Mouse (Mus musculus) megakaryocyte progenitor cell, adult 5-6 weeks (primary cell): Measurements from ENCODE around the gene Cxadr. TPM values are rescaled to one million over a fixed set of nuclear protein-coding genes. Genes with fewer than 3 reads are reported as not detected.
"Not testable (repeated sequence)": the region's sequence is repeated elsewhere in the genome, so short reads cannot be mapped to it uniquely, and the experiment has no call there.

Experiments used
- ATAC-seq: replicated peaks from 2 replicates; pipeline ENCODE4 v1.8.0; 2016; ENCODE audit warnings: mild to moderate bottlenecking, moderate TSS enrichment, inconsistent platforms; ENCODE audit not compliant: poor library complexity
- total RNA-seq, 2 experiments: library from RNA; stranded (forward) in 1 of 2; stranded (reverse) in 1 of 2; fragments of 157-497, 149-512 nt in 1 of 2; fragments of 200-1000 nt in 1 of 2; gene quantifications; 2 replicates each; pipeline versions ENCODE4 v1.2.3 to v1.2.4; 2015 to 2017

Gene Cxadr
- total RNA-seq, 2 experiments from 2014 or later = 1.6 to 2.7 TPM

DNA sequence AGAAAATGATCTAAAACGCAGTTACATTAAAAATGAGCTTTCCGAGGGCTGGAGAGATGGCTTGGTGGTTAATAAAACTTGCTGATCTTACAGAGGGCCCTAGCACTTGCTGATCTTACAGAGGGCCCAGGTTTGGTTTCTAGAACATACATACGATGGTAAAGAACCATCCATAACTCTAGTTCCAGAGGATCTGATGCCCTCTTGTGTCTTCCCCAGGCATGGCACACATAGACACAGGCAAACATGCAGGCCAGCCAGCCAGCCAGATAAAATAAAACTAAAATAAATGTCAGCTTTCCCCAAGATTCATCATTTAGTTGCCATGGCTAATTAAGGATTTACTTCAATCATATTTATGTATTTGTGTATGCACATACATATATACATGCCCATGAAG is 56.5 kb downstream of the Cxadr start:
- peak; percentile 68 for ATAC-seq

DNA sequence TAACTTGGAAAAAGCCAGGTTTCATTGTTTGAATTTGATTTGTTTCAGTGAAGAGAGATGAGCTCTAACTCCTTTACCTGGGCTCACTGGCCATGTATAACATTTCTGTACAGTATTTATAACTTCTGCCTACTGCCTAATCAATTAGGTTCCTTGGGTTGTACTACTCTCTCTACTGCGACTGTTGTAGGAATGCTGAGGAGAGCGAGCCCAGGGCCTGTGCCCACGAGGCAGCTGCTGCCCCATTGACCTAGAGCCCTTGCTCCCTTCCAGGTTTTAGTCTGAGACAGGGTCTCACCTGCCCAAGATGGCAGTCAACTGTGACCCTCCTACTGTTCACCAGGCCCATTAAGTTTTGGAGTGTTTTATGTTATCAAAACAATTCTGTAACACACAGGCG is 60.2 kb downstream of the Cxadr start:
- ATAC-seq = no peak

DNA sequence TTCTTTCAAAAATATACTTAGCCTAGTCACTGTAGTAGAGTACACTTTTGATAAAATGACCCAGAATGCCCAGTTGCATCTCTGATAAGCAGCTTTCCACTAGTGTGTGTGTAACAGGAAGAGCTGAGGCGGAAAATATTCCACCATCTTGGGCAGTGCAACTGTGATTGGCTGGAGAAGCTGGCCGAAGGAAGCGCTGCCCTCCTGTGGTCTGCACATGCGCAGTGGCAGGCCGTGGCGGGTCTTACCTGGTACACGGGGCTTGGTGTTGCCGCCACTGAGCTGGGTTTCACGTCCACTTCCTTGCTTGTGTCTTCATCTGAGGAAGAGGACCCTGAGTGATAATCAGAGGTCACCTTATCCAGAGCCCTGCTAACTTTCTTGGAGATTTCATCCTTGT is 63.3 kb downstream of the Cxadr start:
- ATAC-seq = not testable (repeated sequence)

DNA sequence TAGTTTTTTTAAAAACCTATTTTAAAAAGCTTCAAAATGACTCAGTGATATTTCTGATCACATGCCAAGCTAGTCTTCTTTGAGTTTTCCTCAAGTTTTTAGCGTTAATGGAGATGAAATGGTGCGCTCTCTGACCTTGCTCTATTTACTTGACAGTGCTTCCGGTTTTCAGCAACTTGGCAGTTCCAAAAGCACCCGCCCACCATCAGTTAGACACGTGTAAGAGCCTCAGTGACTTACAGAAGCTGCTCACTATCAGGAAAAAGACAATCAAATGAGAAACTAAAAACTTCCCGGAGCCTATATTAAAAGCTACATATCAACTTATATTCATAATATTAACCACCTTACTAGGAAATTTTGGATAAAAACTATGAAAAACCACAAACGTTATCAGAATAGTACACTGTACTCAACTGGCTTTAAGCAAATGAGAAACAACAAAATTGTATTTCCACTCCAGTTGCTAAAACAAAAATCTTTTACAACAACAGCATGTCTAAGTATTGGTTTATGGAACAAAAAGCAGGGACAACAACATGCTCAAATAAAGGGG is 70.3 kb downstream of the Cxadr start:
- ATAC-seq = peak; percentile 42

DNA sequence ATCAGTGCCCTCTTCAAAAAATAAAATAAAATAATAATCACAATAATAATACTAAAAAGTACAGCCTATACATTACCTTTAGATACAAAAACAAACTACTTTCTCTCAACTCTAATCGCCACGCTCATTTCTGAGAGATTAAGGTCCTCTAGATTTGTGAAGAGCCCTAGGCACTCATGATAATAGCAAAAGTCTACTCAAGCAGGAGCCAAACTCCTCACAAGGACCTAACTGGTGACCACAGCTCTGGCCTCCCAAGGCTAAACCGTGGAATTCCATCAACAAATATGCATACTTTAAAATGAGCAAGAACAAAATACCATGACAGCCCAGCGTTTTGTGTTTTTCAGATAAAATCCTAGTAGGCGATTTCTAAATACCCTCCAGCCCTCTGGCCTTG is 71.5 kb downstream of the Cxadr start:
- no peak for ATAC-seq

DNA sequence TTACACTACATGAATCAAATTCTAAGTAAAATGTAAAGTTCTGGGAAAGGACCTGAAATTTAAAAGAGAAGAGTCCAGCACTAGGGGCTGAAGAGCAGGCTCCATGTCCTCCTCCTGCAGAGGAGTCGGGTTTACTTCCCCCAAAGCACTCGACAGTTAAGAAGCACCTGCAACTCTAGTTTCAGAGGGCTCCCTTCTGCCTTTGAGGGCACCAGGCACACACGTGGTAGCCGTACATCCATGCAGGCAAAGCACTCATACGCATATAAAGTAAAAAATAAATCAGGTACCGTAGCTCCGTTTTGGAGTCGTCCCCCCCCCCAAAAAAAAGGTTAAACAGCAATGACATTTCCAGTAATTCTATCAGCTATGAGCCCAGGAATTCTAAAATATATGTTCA is 72.5 kb downstream of the Cxadr start:
- no peak for ATAC-seq

DNA sequence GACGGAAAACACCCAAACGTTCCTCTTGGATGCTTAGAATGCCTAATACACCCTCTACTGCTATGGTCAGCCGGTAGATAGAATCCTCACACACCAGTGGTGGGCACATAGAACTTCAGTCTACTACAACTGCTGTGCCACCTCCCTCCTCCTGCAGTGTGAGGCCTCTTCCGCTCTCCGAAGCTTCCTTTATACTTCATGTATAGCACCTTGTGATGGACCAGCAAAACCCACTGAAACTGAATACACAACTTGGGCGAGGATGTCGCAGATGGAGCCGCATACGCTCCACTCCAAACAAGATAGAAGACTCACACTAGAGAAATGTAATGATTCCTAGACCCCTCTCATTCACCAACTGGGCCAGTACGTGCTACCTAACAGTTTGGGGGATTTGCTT is 73.9 kb downstream of the Cxadr start:
- peak; percentile 29 for ATAC-seq

DNA sequence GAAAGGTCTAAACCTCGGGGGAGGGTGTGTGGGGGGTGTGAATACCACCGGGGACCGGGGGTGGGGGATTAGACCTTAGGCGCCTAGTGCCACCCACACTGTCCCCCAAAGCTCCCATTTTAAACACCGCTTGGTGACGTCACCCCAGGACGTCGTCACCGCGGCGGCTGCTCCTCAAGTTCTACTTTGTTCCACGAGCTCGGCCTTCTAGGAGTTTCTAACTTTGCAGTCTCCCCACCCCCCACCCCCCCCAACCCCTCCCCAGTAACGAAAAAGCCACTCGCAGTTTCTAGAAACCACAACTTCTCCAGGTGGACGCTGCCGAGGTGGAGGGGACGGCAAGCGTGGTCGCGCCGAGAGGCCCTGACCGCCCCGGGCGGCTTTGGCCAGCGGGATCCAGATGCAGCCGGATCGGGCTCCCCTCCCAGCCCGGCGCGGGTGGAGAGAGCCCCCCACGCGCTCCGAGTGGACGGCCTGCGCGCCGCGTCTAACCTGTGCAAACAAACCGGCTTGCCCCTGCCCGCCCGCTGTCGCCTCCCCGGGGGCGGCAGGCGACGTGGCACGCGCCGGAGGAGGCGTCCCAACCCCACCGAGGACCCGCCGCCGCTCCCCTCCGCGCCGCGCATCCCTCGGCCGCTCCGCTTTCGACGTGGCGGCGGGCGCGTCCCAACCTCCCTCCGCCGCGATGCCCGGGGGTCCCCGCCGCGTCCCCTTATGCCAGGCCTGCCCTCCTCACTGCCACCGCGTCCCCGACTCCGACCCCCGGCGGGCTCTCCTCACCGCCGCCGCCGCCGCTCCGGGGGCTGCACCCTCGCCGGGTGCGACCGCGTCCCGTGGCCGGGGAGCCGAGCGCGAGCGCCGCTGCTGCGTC is 74.8 kb downstream of the Cxadr start:
- peak; percentile 49 for ATAC-seq

DNA sequence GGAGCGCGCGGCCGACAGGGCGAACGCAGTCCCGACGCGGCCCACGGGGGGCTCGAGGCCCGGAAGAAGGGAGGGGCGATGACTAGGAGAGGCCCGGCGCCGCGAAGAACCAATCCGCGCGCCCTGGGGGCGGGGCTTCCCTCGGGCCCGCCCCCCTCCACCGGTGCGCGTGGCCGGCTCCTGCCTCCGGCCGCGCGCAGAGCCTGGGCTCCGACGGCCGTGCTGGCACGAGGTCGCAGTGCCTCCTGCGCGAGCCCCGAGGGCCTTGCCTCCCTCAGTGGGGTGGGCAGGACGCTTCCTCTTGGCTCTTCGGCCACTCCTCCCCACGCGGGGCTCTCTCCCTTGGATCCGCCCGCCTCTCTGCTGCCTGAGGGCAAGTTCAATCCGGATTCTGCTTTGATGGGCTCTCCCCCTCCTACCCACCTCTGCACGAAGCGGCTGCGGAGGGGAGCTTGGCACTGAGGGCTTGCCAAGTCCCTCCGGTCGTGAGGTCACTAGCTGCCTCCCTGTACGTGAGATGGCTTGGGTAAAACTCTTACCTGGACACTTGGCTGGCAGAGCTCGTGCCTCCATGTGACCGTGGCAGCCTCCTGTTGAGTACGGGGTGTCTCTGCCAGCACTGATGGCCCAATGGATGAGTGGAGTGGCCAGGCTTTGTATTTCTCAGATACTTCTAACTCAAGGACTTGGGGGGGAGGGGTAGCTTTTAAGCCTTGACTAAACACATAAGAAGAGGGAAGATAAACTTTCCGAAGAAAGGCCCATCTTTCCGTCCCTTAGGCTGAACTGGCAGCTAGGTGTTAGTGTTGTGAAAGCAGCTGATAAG is 75.7 kb downstream of the Cxadr start, which contains the start of gene Btg3:
TSS of gene Btg3 (minus strand) at position 448 of the 826 bp plus-strand sequence.
- ATAC-seq = peak; percentile 76

DNA sequence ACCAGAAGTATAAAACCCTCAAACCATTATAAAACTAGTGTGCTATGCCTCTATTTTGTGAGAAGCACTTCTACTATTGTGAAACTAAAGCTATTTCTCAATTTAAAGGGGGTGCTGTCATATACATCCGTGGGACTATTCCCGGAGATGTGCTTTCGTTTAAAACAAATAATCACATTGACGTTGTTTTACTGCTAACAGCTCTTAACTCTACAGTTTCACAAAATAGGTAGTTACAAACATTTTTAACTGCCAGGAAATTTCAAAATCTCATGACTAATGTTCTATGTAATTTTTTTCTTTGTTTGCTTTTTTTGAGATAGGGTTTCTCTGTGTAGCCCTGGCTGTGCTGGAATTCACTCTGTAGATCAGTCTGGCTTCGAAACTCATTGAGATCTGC is 77.2 kb downstream of the Cxadr start:
- no peak for ATAC-seq

DNA sequence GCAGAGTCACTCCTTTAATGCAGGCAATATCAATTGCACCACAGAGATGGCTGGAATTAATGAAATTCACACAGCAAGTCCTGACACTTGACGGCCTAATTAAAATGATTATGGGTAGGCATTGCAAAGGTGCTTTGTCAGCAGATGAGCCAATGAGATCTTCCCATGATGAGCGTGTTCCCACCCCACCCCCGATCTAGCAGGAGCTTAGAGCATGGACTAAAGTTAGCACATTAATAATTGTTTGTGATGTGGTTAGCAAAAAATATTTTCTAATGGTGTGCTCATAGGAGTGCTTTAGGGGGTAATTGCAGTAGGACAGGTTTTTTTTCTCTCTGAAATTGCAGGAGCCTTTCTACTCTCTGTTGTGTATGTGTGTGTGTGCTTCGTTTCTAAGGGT is 87.8 kb downstream of the Cxadr start:
- ATAC-seq = no peak

DNA sequence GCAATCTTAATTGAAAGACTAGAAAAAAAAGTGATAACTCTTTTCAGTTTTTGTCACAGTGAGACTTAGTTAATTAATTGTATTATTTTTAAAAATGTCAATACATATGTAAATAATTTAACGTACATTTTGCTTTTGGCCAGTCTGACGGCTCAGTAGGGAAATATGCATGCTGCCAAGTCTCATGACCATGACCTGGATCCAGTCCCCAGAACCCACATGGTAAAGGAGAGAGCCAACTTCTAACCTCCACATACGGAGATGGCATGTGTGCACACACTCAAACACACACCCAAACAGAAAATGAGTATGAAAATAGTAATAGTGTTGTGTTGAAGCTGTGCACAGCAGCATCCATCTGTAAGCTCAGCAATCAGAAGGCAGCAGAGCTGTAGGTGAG is 88.7 kb downstream of the Cxadr start:
- ATAC-seq = no peak

DNA sequence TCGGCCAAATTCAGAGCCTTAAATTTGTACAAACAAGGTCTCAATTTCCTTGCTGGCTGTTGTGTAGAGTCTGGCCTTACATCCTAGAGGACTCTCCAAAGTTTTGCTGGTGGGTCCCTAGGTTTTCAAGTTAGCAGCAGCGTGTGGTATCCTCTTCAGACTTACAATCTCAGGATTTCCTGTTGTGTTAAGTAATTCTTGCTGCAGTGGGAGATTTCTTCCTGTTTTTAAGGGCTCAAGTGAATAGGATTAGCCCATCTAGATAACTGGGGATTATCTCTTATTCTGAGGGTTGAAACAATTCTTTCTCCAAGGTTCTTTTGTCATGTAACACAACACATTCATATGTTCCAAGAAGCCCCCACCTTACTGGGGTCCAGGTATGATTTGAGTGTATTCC is 90.1 kb downstream of the Cxadr start:
- peak; percentile 80 for ATAC-seq

DNA sequence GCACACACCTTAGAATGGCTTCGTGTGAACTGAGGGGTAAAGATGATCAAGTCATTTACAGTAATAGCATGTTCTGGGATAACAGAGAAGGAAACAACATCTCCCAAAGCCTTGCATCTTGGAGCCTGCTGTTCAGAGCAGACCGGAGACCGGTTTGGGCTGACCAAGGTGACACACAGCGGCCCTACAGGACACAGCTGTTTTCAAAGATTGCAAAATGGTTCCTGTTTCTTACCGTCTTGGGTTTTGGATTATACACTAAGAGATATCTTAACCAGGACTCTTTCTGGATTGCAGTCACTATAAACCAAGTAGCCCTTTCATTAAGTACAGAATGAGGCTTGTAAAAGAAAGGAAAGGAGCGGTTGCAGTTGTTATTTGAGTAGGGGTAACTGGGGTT is 97.4 kb downstream of the Cxadr start:
- ATAC-seq = peak; percentile 83

DNA sequence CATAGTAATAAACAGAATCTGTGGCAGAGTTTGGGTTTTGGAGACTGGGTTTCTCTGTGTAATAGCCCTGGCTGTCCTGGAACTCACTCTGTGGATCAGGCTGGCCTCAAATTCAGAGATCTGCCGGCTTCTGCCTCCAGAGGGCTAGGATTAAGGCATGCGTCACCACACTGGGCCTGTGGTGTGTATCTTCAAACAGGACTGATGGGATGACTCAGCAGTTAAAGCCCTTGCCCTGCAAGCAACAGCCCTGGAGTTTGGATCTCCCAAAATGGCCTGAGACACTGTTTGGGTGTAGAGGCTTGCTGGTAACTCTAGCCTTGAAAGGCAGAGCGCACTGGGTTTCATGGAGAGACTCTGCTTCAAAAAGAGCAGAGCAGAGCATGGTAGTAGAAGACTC is 98.1 kb downstream of the Cxadr start:
- peak; percentile 83 for ATAC-seq

DNA sequence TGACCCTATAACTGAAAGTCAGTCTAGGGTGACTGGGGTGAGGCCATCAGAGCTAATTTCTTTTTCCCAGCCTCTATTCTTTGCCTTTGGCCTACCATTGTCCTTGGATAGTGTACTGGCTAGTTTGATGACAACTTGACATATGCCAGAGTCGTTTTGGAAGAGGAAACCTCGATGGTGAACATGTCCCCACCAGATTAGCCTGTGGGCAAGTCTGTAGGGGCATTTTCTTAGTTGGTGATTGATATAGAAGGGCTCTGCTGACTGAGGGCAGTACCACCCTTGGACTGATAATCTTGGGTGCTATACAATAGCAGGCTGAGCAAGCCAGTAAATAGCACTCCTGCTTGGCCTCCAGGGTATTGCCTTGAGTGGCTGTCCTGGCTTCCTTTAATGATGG is 101.0 kb downstream of the Cxadr start:
- 0 out of 2 replicates have a peak, but pooled peaks have one; percentile 13 for ATAC-seq

DNA sequence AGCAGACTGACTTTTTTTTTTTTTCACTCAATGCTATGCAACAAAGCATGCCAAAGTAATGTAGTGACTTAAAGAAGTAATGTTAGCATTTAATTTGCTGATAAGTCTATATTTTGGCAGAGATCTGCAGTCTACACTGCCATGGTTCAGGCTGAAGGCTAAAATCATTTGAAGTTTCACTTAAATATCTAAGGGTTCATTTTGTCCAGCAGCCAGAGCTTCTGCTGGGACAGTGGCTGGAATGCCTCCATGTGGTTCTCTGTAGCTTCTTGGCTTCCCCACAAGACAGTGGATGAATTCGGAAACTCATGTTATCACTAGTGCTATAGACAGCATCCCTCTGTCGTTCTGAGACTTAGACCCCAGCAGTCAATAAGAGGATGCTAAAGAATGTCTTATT is 105.4 kb downstream of the Cxadr start:
- ATAC-seq = no peak

DNA sequence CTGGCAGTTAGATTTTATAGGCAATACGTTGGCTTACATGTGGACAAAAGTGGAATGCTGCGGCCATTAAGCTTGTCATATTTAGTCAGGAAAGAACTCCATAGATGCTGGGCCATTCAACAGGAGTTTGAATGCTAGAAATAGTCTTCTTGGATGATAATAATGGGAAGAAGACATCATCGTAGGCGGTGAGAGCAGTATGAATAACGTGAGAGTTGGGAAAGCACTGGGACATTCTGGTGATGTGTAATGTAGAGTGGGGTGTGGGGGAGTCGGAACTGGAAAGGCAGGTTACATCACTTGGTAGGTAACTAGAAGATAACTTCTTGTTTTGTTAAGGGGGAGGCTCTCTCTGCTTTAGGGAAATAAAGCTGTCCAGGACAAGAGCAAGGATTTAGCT is 106.6 kb downstream of the Cxadr start:
- ATAC-seq = no peak
